Mouse (Mus musculus) intestine, embryonic 16.5 days (tissue): ENCODE data around the gene Slc2a5. TPM values are rescaled to one million over a fixed set of nuclear protein-coding genes. Genes with fewer than 3 reads are reported as not detected.

ENCODE experiments used
- ATAC-seq: fragments of 200-750 bp; cut with Nextera tagmentation; 2 replicates; pipeline ENCODE4 v1.8.0; 2017; ENCODE audit warnings: moderate TSS enrichment, moderate library complexity
- H3K27ac ChIP-seq: fragments of 300-500 bp; sonication (generic); 2 replicates; pipeline ENCODE4 v1.5.1; 2014; ENCODE audit warnings: mild to moderate bottlenecking, low read length
- H3K27me3 ChIP-seq: fragments of 300-500 bp; sonication (generic); replicated peaks from 2 replicates; pipeline ENCODE4 v1.6.1; 2014; ENCODE audit warnings: low read length, control low read depth, mixed read lengths; ENCODE audit not compliant: control insufficient read depth, insufficient read depth
- H3K36me3 ChIP-seq: fragments of 300-500 bp; sonication (generic); 2 replicates; pipeline ENCODE4 v1.6.1; 2014; ENCODE audit warnings: low read length, control low read depth; ENCODE audit not compliant: control insufficient read depth, insufficient read depth
- H3K4me1 ChIP-seq: fragments of 300-500 bp; sonication (generic); 2 replicates; pipeline ENCODE4 v1.6.1; 2014; ENCODE audit warnings: low read length, control low read depth, mixed read lengths; ENCODE audit not compliant: control insufficient read depth, insufficient read depth
- H3K4me2 ChIP-seq: fragments of 300-500 bp; sonication (generic); 2 replicates; pipeline ENCODE4 v1.6.1; 2014; ENCODE audit warnings: low read depth, low read length, control low read depth
- H3K4me3 ChIP-seq: fragments of 300-500 bp; sonication (generic); 2 replicates; pipeline ENCODE4 v1.5.1; 2014; ENCODE audit warnings: mild to moderate bottlenecking, low read length
- H3K9ac ChIP-seq: fragments of 300-500 bp; sonication (generic); 2 replicates; pipeline ENCODE4 v1.6.1; 2014; ENCODE audit warnings: low read depth, low read length
- H3K9me3 ChIP-seq: fragments of 300-500 bp; sonication (generic); 2 replicates; pipeline ENCODE4 v1.6.1; 2016; ENCODE audit warnings: low read length, control low read depth; ENCODE audit not compliant: control insufficient read depth
- WGBS: fragments of 180-500 bp; shearing (Covaris S2); extraction: QIAGEN DNeasy Blood & Tissue Kit; methylation state at CpG from one replicate; pipeline ENCODE4 v1.1.7; 2014; 5-methylcytosine and 5-hydroxymethylcytosine counted together
- polyA plus RNA-seq: library from polyadenylated mRNA; unstranded; fragments of >200 nt; fragmentation: Nextera tagmentation; extraction: Ambion mirVana; gene quantifications from 2 replicates; pipeline ENCODE4 v1.2.1, GENCODE M21; 2015

Gene Slc2a5
- polyA plus RNA-seq, 1 experiment from 2014 or later, result 2.4 TPM

GRCm38 (mm10) chr4:150094463-150094789 lies 24.7 kb upstream of the Slc2a5 start:
- Histone ChIP-seq H3K4me2 (peak overlapping the region; percentile 30; the same call in 1 of the 2 replicates), H3K36me3 (no peaks in the 10 kb centered on the region), H3K4me1 (peaks cover 35% of the 10 kb centered on the region), H3K27me3 (no peaks in the 10 kb centered on the region), H3K9ac (peak overlapping the region; percentile 25), H3K27ac (peak overlapping the region; percentile 77), H3K4me3 (no peak overlapping the region), H3K9me3 (no peaks in the 10 kb centered on the region)
- WGBS, result 38% methylated on average over 5 of the region's 5 CpGs
- ATAC-seq, result peak; percentile 17; the same call in 1 of the 2 replicates

- no peak for ATAC-seq
- Histone ChIP-seq H3K4me1 (peaks cover 27% of the 10 kb centered on the region), H3K4me2 (no peak overlapping the region), H3K9me3 (no peaks in the 10 kb centered on the region), H3K9ac (no peak overlapping the region), H3K36me3 (no peaks in the 10 kb centered on the region), H3K4me3 (no peak overlapping the region), H3K27ac (no peak overlapping the region), H3K27me3 (no peaks in the 10 kb centered on the region; the same call in 1 of the 2 replicates)
- WGBS, result 72% methylated on average over 7 of the region's 7 CpGs
Observed at GRCm38 (mm10) chr4:150096309-150096708, 22.8 kb upstream of the Slc2a5 start.

GRCm38 (mm10) chr4:150097847-150098246 lies 21.2 kb upstream of the Slc2a5 start:
- no peaks in the 10 kb centered on the region for H3K9me3 ChIP-seq
- H3K9ac ChIP-seq, result no peak overlapping the region
- no peak overlapping the region for H3K4me3 ChIP-seq
- no peak overlapping the region for H3K27ac ChIP-seq
- ATAC-seq, result no peak
- H3K4me1 ChIP-seq, result peaks cover 22% of the 10 kb centered on the region
- WGBS, result 64% methylated on average over 4 of the region's 4 CpGs
- H3K27me3 ChIP-seq, result no peaks in the 10 kb centered on the region; the same call in 1 of the 2 replicates
- no peaks in the 10 kb centered on the region for H3K36me3 ChIP-seq
- no peak overlapping the region for H3K4me2 ChIP-seq

GRCm38 (mm10) chr4:150098880-150099279 lies 20.2 kb upstream of the Slc2a5 start:
- H3K36me3 ChIP-seq, result no peaks in the 10 kb centered on the region
- no peak overlapping the region for H3K27ac ChIP-seq
- H3K27me3 ChIP-seq, result no peaks in the 10 kb centered on the region; the same call in 1 of the 2 replicates
- H3K4me2 ChIP-seq, result no peak overlapping the region
- H3K4me3 ChIP-seq, result no peak overlapping the region
- ATAC-seq, result no peak
- H3K4me1 ChIP-seq, result peaks cover 21% of the 10 kb centered on the region
- H3K9me3 ChIP-seq, result no peaks in the 10 kb centered on the region
- 17% methylated on average over 10 of the region's 10 CpGs for WGBS
- no peak overlapping the region for H3K9ac ChIP-seq

- peaks cover 5% of the 10 kb centered on the region; the same call in 1 of the 2 replicates for H3K4me1 ChIP-seq
- H3K9ac ChIP-seq, result no peak overlapping the region; the same call in 1 of the 2 replicates
- peak; percentile 57 for ATAC-seq
- H3K27me3 ChIP-seq, result no peaks in the 10 kb centered on the region; the same call in 1 of the 2 replicates
- H3K4me2 ChIP-seq, result no peak overlapping the region
- no peaks in the 10 kb centered on the region for H3K9me3 ChIP-seq
- WGBS, result 77% methylated on average over 7 of the region's 7 CpGs
- H3K36me3 ChIP-seq, result no peaks in the 10 kb centered on the region
- no peak overlapping the region for H3K27ac ChIP-seq
- H3K4me3 ChIP-seq, result no peak overlapping the region
Observed at GRCm38 (mm10) chr4:150102822-150103221, 16.3 kb upstream of the Slc2a5 start.

GRCm38 (mm10) chr4:150105671-150106070 lies 13.4 kb upstream of the Slc2a5 start:
- ATAC-seq, result no peak
- WGBS, result 40% methylated on average over 7 of the region's 7 CpGs

GRCm38 (mm10) chr4:150106637-150107036 lies 12.4 kb upstream of the Slc2a5 start:
- H3K36me3 ChIP-seq, result no peaks in the 10 kb centered on the region
- 75% methylated on average over 5 of the region's 5 CpGs for WGBS
- no peaks in the 10 kb centered on the region for H3K9me3 ChIP-seq
- H3K27ac ChIP-seq, result no peak overlapping the region
- H3K4me1 ChIP-seq, result peaks cover 3% of the 10 kb centered on the region; the same call in 1 of the 2 replicates
- H3K9ac ChIP-seq, result no peak overlapping the region
- H3K4me2 ChIP-seq, result no peak overlapping the region
- no peaks in the 10 kb centered on the region for H3K27me3 ChIP-seq
- H3K4me3 ChIP-seq, result no peak overlapping the region
- no peak for ATAC-seq

More at GRCm38 (mm10) chr4:150105671-150106070, 13.4 kb upstream of the Slc2a5 start:
- Histone ChIP-seq H3K9ac (no peak overlapping the region), H3K27me3 (no peaks in the 10 kb centered on the region; the same call in 1 of the 2 replicates), H3K4me1 (peaks cover 3% of the 10 kb centered on the region; the same call in 1 of the 2 replicates), H3K9me3 (no peaks in the 10 kb centered on the region), H3K36me3 (no peaks in the 10 kb centered on the region), H3K4me3 (no peak overlapping the region), H3K4me2 (no peak overlapping the region), H3K27ac (no peak overlapping the region)

- H3K27ac ChIP-seq, result no peak overlapping the region
- H3K4me2 ChIP-seq, result no peak overlapping the region
- no peaks in the 10 kb centered on the region for H3K27me3 ChIP-seq
- H3K9ac ChIP-seq, result no peak overlapping the region
- 58% methylated on average over 3 of the region's 3 CpGs for whole genome bisulfite sequencing
- no peaks in the 10 kb centered on the region for H3K4me1 ChIP-seq
- H3K9me3 ChIP-seq, result no peaks in the 10 kb centered on the region
- H3K4me3 ChIP-seq, result no peak overlapping the region
- no peaks in the 10 kb centered on the region for H3K36me3 ChIP-seq
- ATAC-seq, result no peak
Observed at GRCm38 (mm10) chr4:150109636-150110035, 9.4 kb upstream of the Slc2a5 start.

- H3K9me3 ChIP-seq, result no peaks in the 10 kb centered on the region
- WGBS, result 76% methylated on average over 9 of the region's 9 CpGs
- ATAC-seq, result no peak
Observed at GRCm38 (mm10) chr4:150110373-150110772, 8.7 kb upstream of the Slc2a5 start.

GRCm38 (mm10) chr4:150112867-150113266 lies 6.2 kb upstream of the Slc2a5 start:
- H3K4me3 ChIP-seq, result no peak overlapping the region
- no peaks in the 10 kb centered on the region for H3K27me3 ChIP-seq
- no peak for ATAC-seq
- 6% methylated on average over 15 of the region's 15 CpGs for WGBS
- H3K4me1 ChIP-seq, result peaks cover 3% of the 10 kb centered on the region; the same call in 1 of the 2 replicates
- no peaks in the 10 kb centered on the region for H3K9me3 ChIP-seq
- no peak overlapping the region for H3K9ac ChIP-seq
- H3K4me2 ChIP-seq, result no peak overlapping the region
- H3K27ac ChIP-seq, result no peak overlapping the region
- no peaks in the 10 kb centered on the region for H3K36me3 ChIP-seq

More at GRCm38 (mm10) chr4:150110373-150110772, 8.7 kb upstream of the Slc2a5 start:
- Histone ChIP-seq H3K27me3 (no peaks in the 10 kb centered on the region), H3K9ac (no peak overlapping the region), H3K36me3 (no peaks in the 10 kb centered on the region), H3K27ac (no peak overlapping the region), H3K4me1 (peaks cover 3% of the 10 kb centered on the region; the same call in 1 of the 2 replicates), H3K4me2 (no peak overlapping the region), H3K4me3 (no peak overlapping the region)
